Mouse (Mus musculus) adrenal gland, postnatal 14 days (tissue): ENCODE results near the gene Tas2r108. TPM values are rescaled to one million over a fixed set of nuclear protein-coding genes. Genes with fewer than 3 reads are reported as not detected.

Source experiments
- DNase-seq: peaks from one replicate; pipeline ENCODE4 v3.0.0; 2021; ENCODE audit warnings: mixed read lengths
- long read RNA-seq, 2 experiments: library from polyadenylated mRNA; stranded (forward); transcript quantifications; one replicate each; pipeline ENCODE4 v2.0.0; 2021
- total RNA-seq: library from RNA; stranded (reverse); gene quantifications from 2 replicates; pipeline ENCODE4 v1.2.3, GENCODE M21; 2021

Gene Tas2r108
- total RNA-seq: not detected in 2 replicates
- long read RNA-seq, experiment 1: 0 reads
- long read RNA-seq, experiment 2: 0 reads

DNA sequence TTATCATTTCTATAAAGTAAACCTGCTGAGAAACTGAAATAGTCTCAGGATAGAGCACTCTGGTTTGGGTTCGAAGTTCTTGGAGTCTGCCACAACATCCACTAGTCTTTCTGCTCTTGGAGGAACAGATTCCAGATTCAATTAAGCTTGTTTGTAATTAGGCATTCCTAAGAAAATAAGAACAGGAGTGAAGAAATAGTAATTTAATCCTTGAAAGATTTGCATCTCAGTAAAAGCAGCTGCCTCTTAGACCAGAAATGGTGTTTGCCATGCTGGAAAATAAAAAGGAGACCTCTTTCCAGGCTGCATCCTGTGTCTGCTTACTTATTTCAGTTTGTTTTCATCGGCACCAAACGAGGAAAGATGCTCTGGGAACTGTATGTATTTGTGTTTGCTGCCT is at the start of gene Tas2r108:
Tas2r108 (plus strand) TSS at position 301 of the 400 bp plus-strand sequence.
- no peak for DNase-seq

DNA sequence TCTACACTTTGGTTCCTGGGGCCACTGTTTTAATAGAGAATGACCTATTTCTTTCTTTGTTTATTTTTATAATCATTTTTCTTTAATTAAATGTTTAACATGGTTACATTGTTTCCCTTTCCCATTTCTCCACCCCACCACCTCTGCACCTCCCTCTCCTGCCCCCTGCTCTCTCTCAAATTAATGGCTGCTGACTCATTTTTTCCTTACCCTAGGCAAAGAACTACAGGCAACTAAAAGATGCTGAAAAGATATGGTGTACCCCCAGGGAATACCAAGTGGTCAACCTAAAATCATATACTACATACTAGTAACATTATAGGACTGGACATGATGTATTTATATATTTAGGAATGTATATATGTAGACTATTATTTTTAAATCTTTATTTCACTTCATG is 44.7 kb upstream of the Tas2r108 start:
- no peak for DNase-seq

DNA sequence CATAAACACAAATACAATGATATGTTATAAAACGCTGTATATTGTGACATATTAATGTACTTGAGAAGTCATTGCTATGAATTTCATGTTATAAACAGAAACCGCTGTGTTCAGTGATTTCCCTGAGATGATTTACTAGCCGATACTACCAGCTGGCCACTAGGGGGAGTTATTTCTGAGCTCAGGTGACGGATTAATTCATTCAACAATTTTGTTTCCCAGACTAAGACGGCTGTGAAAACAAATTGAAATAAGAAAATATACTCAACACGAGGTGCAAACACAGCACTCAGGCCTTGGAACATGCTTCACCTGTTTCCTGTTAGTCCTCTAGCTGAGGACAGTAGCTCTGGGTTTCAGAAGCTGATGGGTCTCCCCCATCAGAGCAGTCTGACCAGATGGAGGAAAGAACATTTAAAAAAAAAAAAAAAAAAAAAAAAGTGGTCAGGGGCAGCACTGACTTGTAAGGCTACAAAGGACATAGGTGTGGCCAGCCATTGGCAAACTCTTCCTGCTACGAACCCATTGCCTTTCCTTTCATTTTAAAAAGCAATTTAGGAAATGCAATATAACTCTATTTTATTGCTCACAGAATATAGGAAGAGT is 38.8 kb upstream of the Tas2r108 start:
- peak; percentile 27 for DNase-seq

DNA sequence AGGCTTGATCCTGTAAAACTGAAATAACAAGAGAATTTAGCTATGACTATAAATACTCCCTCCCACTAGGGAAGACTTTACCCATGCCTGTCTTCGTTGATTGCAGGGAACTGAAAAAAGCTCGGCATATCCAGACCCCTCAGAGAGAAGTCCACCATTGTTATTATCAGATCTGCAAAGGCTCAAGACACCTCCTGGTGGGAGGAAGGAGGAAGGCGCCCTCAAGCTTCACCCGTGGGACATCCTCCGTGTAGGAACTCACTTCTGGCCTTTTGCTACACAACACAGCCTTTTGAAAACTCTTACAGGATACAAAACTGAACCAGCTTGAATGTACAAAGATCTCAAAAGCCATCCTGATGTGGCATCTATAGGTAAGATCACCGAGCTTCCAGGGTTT is 27.6 kb upstream of the Tas2r108 start:
- DNase-seq: no peak

DNA sequence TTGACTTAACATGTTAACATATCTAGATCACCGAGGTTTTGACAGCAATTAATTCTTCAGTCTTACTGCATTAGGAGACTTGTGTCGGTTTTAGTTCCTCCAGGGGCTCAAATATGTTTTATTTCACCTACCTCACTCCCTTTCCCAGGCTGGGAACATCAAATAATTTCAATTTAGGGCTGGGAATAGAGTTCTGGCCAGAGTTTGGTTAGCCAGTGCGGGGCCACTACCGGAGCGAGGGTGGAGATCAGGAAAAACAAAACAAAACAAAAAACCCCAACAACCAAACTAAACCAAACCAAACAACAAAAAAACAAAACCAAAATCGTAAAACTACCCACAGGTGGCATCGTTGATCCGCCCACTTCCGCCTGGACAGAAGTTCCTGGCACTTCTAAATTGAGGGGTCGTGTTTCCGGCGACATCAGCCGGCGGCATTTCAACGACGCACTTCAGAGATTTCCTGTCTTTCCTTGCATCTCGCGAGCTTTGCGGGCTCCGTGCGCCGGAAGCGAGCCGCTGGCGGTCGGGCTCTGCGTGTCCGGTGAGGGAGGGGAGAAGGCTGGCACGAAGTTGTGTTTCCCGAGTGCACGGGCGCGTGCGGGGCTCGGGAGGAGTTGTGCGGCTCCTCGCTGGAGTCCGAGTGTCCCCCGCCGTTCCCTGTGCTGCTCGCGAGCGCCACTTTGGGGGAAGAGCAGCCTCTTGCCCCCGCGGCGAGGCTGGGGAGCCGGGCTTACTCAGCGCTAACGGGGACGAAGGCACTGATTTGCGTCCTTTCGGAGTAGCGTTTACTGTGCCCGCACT is 22.2 kb upstream of the Tas2r108 start, which contains the start of gene Ssbp1:
Ssbp1 (plus strand) TSS at position 437 of the 804 bp plus-strand sequence.
- DNase-seq: peak; percentile 95

DNA sequence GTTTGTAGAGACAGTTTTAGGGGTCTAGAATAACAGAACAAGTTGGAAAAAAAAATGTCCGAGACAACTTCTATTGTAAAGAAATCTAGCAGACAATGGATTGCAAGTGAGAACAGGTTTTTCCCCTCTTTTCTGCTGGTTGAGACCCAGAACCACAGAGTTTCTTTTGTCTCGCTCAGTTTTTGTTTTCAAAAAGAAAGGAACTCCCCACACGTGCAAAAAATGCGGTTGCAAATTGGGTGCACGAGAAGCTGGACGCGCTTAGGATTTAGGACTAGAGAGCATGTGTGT is 21.7 kb upstream of the Tas2r108 start:
- DNase-seq: peak; percentile 6

DNA sequence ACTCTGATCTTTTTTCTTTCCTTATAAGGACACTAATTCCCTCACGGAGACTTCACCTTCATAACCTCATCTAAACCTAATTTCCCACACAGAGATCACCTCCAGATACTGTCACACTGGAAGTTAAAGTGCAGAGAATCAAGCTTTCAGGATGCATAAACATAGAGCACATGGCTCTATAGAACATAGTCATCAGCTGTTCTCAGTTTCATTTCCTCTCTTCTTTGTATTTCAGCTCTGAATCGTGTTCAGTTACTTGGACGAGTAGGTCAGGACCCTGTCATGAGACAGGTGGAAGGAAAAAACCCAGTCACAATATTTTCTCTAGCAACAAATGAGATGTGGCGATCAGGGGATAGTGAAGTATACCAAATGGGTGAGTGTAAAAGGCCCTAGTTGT is 17.2 kb upstream of the Tas2r108 start:
- DNase-seq: no peak

DNA sequence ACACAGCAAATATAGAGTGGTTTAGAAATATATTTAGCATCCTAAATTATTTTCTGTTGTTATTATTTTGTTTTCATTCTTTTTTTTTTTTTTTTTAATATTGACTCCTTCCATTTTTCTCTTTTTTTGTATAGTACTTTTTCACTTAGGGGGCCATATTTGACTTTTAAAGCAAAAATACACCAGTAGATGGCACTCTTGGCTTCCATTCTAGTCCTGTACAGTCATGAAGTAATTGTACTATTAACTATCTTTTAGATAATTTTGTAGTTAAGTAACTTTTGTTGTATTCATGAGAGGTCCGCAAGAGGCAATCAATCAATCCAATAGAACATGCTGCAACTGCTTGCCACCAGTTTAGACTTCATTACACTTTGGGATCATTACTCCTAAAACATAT is 13.6 kb upstream of the Tas2r108 start:
- DNase-seq: no peak

DNA sequence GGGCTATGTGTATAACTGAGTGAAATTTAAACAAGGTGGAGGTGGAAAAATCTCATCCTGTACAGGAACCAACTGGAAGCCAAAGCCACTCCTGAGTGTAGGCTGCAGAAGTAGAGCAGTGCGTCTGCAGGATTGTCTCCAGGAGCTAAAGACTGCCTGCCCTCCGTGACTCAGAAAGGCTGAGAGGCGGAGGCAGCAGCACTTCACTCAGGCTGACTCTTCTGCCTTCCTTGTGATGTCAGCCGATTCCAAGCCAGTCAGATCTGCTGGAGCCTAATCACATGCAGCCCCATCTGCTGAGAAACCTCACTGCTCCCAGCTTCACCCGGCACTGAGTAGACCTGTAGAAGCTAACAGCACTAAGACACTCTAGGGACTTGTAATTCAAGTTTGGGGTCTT is 11.0 kb upstream of the Tas2r108 start:
- no peak for DNase-seq

DNA sequence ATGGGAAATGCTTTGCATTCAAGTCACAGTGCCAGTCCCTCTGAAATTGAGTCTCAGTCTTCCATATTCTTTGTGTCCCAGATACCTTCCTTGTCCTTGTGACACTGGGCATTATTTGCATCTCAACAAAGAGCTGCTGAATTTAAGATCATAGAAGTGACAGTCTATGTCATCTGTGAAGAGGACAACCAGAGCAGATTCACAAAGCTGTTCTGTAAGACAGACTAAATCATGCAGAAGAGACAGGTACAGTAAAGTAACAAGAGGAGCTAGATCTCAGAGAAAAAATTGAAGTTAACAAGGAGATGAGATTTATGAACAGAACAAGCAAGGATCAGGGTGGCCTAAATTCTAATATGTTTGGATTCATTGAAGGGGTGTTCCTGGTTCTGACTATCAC is 2.4 kb upstream of the Tas2r108 start, which contains the start of gene Tas2r137:
Tas2r137 (plus strand) TSS at position 301 of the 400 bp plus-strand sequence.
- no peak for DNase-seq

DNA sequence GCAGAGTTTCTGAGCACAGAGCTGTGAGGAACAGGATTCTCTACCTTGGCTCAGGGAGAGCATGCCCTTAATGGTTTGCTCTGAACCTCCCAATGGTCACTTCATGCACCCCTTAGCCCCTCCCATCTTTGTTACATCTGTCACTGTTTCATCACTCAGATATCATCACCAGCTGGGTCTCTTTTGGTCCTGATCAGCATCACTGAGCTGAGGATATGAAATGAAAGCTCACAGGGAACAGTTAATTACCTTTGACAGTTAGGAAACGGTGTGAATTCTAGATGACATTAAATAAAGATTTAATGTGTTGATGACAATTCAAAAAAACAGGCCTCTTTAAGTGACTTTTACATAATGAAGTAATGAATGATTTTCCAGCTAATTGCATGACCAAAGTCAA is 26.1 kb downstream of the Tas2r108 start, which contains the start of gene Prss37:
Prss37 (minus strand) TSS at position 101 of the 400 bp plus-strand sequence.
- DNase-seq: no peak

Other genes with a start within 250 kb of the Tas2r108 start
- gene Agk, start 168.4 kb upstream of the Tas2r108 start, total RNA-seq: 35.9 and 36.3 TPM in 2 replicates
- gene E330009J07Rik, start 57.4 kb upstream of the Tas2r108 start, total RNA-seq: 14.3 and 17.9 TPM in 2 replicates
- not detected in 2 replicates for gene Wee2, start 54.4 kb upstream of the Tas2r108 start, total RNA-seq
- gene Ssbp1, start 22.2 kb upstream of the Tas2r108 start, total RNA-seq: 59.2 and 74.6 TPM in 2 replicates
- not detected in 2 replicates for gene Tas2r137, start 2.3 kb upstream of the Tas2r108 start, total RNA-seq
- gene Prss37, start 26.0 kb downstream of the Tas2r108 start, total RNA-seq: not detected in 2 replicates
- gene Olfr461, start 61.5 kb downstream of the Tas2r108 start, total RNA-seq: not detected in 2 replicates
- gene Olfr460, start 76.0 kb downstream of the Tas2r108 start, total RNA-seq: not detected in 2 replicates
- gene Clec5a, start 92.3 kb downstream of the Tas2r108 start, total RNA-seq: 0.41 and 0.45 TPM in 2 replicates
- not detected in 2 replicates for gene Tas2r138, start 119.8 kb downstream of the Tas2r108 start, total RNA-seq
- gene Mgam, start 135.3 kb downstream of the Tas2r108 start, total RNA-seq: 0.94 and 10.5 TPM in 2 replicates